Mouse (Mus musculus): ENCODE results near the gene Rcl1.

DNA sequence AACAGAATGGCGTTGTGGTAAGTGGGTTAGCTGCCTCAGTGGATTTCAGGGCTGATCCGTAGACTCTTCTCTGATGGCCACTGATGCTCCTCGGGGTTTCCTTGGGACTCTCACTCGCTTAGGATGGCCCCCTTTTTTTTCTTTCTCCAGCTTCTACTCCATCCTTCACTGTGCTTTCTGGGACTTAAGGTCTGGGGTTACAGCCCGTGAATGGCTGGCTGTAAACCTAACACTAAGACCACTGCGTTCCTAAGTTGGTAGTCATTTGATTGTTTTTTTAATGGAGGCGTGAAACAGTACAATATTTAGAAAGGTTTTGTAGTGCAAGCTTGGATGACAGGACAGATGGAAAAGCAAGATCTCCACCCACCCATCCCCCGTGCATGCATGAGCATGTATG, 914 bp upstream of the Rcl1 start:
- no peak for TF ChIP-seq MAFK (IDR thresholded peaks at IDR 0.05; ENCODE audit: insufficient read depth, low read depth, low read length)
- no peak for TF ChIP-seq HCFC1 (IDR thresholded peaks at IDR 0.05; ENCODE audit: borderline replicate concordance, insufficient read depth, low read length)
- no peak for TF ChIP-seq CHD2 (IDR thresholded peaks at IDR 0.05; ENCODE audit: low read depth, low read length)
